Mouse (Mus musculus) urinary bladder, postnatal 14 days (tissue): Measurements from ENCODE around the gene Fgfr1op2.
"Not testable (repeated sequence)": the region's sequence is repeated elsewhere in the genome, so short reads cannot be mapped to it uniquely, and the experiment has no call there.

Experiments used
- DNase-seq: peaks from one replicate; pipeline ENCODE4 v3.0.0; 2021; ENCODE audit warnings: low spot score

Fgfr1op2 gene

DNA sequence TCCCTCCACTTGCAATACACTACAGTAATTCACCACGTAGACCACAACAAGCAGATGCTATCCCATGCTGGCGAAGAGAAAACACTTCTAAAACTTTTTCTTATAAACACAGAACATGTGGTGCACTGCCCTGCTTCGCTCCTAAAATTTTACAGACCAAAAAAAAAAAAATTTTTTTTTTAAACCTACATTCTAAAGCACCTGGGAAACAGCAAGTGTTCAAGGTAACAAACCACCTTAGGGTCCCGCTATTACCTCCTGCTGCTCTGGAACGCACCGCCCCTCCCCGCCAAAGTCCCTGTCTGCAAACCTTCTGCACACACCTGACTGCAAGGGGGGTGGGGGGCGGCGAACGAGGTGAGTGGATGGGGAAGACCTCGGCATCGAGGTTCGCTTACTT, at the start of gene Fgfr1op2:
TSS of gene Fgfr1op2 (plus strand) at position 301 of the 400 bp plus-strand sequence.
- DNase-seq = no peak

DNA sequence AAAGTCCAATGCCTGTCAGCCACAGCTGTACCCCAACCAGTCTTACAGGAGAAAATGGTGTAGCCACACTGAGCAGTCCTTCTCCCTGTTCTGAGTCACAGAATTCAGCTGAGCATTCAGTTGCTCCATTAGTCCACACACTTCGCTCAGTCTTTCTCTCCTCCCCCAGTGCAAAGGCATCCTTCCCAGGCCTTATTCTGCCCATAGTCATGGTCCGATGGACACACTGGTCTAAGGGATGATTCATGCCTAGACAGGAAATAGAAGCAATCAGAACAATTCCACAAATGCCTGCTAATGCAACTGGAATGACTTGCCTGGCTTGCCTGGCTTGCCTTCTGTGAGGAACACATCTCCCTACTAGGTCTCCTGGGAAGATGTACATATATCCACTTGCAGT, 49.5 kb upstream of the Fgfr1op2 start:
- no peak for DNase-seq

DNA sequence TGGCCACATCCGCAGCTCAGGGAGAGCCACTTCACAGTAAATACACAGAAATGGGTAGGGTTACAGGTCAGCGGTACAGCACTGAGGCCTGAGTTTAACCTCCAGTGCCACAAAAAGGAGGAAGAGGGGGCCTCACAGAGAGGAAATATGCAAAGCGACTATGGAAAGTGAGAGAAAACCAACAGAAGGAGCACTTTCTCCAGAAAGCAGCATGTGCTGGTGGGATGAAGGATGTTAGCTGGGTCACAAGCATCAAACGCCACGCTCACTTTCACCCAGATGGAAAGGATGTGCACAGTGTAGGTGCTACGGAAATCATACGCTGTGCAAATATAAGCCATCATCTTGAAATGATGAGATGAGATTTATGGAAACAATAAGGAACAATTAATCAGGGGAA, 46.6 kb upstream of the Fgfr1op2 start:
- no peak for DNase-seq

DNA sequence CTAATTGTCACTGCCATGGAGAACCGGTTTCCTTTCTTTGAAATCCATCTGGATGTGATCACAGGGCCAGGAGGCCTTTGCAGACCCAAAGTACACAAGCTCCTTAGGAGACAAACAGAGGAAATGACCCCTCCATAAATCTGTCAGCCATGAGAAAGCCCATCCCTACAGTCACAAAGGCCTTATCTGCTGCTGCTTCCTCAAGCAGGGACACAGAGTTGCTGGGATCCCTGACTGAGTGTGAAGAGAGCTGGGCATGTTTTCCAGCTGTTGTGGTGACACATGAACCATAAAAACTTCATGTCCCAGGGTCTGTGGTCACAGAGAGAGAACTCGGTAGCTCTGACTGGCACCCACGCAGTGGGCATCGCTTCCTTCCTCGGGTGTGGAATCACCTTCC, 46.2 kb upstream of the Fgfr1op2 start:
- DNase-seq = no peak

DNA sequence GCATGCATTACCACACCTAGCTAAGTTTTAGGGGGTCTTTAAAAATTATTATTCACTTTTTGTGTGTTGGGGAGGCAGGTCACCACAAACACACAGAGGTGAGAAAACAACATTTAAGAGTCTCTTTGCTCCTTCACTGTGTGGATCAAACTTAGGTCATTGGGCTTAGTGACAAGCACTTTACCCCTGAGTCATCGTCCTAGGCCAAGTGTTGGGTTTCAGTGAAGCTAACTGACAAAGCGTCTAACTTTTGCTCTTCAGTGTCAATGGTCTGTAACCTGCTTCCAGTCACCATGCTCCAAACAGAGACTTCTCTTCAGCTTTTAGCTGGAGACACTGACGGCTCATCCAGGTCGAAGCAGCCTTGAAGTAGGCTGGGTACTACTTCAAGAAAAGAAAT, 43.9 kb upstream of the Fgfr1op2 start:
- DNase-seq = no peak

DNA sequence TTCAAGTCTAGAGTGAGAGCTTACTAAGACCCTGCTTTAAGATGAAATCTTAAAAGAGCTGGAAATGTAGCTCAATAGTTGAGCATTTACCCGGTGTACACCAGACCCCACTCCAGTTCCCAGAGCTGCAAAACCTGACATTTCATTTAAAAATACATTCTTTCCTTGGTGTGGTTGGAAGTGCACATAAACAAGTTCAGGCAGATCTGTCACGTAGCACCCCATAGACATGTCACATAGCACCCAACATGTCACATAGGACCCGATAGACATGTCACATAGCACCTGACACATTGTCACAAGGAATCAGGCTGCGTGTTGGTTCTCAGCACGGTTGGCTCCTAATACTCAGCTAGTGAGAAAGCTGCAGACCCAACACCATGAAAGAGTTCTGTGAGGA, 41.5 kb upstream of the Fgfr1op2 start:
- no peak for DNase-seq

DNA sequence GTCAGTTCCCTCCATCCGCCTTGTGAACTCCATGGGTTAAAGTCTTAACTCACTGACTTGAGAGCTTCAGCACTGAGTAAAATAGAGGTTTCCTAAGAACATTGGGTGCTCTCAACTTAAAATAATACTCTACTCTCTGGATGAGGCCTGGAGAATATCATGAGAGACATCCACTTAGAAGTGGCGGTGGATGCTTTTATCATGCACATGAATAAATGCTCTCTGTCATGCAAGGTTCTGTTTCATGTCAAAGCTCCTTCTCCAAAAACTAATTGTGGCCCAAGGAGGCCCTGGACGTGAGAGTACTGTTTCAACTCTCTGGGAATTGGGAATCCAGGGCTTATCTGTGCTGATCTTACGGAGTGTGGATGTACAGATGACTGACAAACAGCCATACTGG, 39.9 kb upstream of the Fgfr1op2 start:
- DNase-seq = no peak

DNA sequence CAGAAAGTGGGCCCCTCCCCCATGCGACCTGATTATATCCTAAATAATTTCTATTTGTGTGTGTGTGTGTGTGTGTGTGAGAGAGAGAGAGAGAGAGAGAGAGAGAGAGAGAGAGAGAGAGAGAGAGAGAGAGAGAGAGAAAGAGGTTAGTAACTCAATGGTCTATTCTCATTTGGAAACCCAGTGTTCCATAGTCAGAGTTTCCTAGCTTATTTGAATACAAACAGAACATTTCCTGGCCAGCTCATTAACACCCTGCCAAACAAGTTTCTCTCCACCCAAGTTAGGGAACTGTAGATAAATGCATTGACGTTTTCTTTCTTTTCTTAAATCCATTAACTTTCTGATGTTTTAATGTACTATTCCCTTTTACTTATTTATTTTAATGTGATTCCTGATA, 38.9 kb upstream of the Fgfr1op2 start:
- no peak for DNase-seq

DNA sequence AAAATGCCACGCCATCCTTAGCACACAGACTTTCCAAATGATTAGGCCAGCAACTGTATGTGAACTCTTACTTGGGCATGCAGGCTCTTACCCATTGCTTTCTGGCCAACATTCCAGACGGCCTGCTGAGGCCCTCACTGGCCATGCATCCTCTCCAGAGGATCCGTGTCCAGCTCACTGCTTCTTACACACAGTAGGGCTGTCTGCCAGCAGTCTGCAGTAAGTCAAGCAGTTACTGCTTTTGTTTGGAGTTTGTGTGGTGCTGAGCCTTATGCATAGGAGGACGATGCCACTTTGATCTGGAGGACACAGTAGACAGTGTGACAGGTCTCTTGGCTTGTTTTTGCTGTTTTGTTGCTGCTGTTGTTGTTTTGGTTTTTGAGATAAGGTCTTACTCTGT, 38.3 kb upstream of the Fgfr1op2 start:
- DNase-seq = no peak

DNA sequence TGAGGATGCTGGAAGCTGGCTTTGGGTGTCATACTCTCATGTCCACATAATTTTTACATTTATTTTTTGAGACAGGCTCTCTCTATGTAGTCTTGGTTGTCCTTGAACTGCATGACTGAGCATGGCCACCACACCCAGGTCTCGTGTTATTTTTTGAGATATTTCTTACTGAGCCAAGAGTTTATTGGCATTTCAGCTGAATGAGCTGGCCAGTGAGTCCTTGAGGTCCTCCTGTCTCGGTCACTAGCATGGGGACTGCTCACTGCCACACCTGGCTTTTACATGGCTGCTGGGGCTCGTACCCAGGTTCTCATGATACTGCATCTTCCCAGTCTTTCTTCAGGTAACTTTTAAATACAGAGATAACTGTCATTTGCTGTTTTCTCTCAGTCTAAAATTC, 36.6 kb upstream of the Fgfr1op2 start:
- DNase-seq = no peak

DNA sequence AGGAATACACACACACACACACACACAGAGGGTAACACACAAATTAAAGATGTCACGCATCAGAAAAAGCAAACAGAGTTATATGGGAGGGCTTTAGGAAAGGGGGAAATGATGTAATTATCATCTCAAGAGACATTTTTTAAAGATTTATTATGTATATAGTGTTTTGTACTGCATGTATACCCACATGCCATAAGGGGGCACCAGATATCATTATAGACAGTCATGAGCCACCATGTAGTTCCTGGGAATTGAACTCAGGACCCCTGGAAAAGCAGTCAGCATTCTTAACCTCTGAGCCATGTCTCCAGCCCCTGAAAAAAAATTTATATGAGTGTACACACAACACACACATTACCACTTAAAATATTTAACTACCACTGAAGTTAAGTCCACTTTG, 32.4 kb upstream of the Fgfr1op2 start:
- no peak for DNase-seq

DNA sequence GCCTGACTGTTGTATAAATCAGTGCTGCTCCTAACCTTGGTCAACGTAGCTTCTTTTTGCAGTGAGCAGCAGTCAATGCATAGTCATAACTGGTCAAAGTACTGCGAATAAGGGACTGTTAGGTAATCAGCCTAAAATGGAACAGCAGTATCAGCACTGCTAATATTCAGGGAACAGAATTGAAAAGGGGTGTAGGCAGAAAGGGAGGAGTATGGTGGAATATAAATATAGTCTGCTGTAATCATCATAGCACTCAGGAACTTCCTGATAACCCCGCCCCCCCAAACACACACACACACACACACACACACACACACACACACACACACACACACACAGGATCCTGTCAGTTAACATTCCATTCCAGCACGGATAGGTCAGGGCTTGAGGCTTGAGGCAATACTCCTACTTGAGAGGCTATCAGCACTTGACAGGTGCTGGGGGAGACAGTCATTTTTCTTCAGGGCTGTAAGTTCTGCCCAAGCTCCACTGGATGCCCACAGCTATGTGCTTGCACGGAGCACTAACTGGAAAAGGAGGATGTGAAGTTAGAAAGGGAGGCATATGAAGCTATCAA, 31.6 kb upstream of the Fgfr1op2 start:
- DNase-seq = peak; percentile 10

DNA sequence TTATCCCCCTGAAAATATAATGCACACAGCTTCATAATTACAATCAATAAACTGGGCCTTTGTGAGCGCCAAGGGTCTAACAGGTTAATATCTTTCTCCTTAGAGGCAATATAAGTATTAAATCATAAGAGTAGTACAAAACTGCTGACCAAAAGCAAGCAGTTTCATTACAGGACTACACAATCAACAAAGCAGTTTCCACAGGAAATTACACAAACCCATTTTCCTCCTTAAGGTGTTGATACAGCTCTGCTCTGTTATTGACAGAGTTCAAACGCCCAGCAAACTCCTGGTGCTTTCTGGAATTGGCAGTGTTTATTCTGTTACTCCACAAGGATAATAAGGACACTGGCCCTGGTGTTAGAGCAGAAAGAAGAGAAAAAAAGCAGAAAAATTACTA, 26.6 kb upstream of the Fgfr1op2 start:
- DNase-seq = no peak

DNA sequence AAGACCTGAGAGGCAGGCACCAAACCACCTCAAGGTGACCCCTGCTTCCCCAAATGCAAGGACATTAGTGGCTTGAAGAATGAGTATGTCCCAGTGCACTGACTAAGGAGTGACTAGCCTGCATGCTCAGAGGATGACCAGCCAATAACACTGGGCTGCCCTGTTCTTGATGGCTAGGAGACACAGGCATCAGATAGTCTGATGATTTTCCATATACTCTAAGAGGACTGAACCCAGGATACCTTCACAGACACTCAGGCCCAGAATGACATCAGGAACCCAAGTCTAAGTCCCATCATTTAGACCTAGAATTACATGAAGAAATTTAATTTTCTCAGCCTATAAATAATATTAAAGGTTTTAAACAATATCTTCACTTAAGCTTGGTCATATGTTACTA, 25.7 kb upstream of the Fgfr1op2 start:
- DNase-seq = no peak

DNA sequence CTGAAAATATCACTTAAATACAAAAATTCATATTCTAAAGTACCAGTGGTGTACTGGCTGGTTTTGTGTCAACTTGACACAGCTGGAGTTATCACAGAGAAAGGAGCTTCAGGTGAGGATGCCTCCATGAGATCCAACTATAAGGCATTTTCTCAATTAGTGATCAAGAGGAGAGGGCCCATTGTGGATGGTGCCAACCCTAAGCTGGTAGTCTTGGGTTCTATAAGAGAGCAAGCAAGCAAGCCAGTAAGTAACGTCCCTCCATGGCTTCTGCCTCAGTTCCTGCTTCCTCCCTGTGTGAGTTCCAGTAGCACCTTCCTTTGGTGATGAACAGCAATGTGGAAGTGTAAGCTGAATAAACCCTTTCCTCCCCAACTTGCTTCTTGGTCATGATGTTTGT, 14.5 kb upstream of the Fgfr1op2 start:
- DNase-seq = not testable (repeated sequence)

DNA sequence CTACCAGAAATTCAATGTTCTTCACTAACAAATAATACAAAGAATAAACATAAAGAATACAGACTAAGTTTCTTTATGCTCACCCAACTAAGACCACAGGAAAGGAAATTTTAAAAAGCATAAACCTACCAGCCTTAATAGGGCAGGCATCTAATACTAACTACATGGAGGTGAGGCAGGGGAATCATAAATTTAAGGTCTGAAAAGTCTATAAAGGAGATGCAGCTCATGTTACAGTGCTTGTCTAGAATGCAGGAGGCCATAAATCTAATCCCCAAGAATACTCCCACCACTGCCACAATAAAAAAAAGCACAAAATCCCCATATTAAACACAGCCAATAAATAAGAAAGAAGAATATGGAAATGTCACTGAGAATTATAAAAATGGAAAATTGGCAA, 4.9 kb upstream of the Fgfr1op2 start:
- no peak for DNase-seq

DNA sequence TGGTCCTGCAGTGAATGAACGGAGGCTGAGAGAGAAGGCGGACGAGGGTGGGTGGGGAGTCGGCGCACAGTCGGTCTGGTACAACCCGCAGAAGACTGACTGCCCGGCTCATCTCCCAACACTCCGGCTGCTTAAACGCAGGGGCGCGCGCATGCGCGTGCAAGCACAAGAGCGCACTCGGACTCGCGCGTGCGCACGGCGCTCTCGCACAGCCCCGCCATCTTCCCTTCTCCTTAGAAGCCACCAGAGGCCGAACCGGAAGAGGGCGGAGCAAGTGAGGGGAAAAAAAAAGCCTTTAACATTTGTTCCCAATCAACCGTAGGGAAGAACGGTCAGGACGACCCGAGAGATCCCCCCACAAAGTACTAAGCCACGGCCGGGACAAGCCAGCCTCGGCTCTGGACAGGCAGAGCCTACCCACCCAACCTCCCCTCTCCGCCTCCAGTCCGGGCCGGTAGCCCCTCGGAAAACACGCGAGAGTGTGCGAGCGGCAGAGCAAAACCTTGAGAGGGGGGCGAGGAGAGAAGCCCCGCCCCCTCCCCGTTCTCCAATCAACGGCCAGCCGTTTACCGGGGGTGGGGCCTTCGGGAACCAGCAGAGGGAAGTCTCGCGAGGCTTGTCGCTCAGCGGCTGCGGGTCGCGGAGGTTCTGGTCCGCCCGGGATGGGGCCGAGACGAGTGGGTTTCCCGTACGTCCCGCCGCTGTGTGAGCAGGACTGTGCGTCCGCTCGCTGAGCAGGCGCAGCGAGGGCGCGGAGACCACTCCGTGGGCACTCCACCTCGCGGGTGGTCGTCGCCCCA, 507 bp downstream of the Fgfr1op2 start, which contains the start of gene Ints13:
TSS of gene Ints13 (minus strand) at position 526 of the 800 bp plus-strand sequence.
- peak; percentile 98 for DNase-seq

DNA sequence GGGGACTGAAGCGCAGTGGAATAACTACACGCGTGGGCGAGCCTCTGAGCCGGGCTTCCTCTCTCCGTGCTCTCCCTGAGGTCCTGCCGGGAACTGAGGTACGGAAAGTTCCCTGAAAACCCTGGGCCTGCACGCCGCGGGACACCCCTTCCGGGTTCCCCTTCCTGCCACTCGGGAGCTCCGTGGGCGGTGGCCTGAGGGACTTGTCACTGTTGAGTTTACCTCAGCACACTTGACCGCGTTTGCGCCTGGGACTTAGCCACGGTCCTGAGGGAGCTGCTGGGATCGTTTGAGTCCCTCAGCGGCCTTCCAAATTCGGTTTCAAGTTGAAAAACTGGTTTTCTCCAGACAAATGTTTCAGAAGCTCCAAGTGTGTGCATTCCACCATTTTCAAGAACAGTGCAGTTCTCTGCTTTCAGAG, 1.1 kb downstream of the Fgfr1op2 start:
- peak; percentile 80 for DNase-seq

DNA sequence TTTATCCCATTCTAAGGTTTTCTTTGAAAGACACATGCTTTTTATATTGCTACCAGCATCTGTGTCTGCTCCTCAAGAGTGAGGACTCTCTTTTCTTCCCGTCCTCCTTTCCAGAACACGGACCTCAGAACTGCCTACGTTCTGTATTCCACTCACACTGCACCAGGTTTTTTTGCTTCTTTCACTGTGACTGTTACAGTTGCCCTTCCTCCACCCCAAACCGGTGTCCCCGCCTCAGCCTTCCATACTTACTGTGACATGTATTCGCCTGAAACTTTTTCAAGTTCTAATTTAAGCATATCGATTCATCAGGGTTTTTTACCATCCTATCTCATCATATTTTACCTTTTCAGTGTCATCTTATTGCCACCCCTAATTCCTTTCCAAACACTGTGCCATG, 1.6 kb downstream of the Fgfr1op2 start:
- DNase-seq = peak; percentile 24

DNA sequence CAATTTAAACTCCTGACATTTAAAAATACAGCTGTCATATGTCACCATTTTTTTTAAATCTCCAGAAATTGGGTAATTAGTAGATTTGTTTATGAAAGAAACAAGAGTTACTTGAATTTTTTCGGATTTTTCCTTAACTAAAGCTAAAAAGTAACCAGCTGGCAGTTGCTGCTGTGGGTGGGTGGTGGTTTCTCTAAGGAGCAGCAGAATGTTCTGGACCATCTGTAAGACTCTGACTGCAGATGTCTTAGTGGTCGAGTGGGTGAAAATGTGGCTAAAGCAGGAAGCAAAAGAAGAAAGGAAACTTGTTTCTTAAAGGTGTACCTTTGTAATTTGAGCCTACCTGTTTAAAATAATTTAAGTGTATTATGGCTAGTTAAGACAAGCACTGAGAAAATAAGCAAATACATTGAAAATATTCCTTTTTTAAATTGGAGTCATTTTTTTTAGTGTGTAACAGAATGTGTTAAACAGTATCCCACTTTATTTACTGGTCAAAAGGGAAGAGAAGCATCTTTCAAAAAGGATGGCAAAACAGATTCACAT, 3.5 kb downstream of the Fgfr1op2 start:
- DNase-seq = no peak

DNA sequence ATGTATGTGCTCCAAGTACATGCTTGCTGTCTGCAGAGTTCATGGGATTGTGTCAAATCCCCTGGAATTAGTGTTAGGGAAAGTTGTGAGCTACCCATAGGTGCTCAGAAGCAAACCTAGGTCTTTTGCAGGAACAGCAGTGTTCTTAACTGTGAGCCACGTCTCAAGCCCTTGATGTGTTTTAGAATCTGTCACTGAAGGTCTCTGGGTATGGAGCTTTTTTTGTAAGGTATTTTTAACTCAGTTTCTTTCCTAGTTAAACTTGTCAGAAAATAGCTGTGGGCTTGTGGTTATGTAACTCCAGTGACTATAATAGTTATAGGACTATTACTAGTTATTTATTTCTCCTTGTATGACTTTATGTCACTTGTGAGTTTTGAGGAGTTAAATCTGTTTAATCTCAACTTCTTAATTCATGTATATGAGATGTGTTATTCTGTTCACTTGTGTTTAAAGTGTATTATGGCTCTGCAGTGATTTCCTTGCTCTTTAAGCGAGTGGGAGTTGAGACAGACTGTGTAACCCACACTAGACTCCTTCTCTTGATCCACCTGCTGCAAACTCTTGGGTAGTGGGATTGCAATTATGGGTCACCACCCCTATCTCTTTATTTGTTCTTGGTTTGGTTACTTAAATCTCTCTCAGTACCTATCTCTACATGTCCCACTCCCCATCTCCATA, 6.5 kb downstream of the Fgfr1op2 start:
- no peak for DNase-seq

DNA sequence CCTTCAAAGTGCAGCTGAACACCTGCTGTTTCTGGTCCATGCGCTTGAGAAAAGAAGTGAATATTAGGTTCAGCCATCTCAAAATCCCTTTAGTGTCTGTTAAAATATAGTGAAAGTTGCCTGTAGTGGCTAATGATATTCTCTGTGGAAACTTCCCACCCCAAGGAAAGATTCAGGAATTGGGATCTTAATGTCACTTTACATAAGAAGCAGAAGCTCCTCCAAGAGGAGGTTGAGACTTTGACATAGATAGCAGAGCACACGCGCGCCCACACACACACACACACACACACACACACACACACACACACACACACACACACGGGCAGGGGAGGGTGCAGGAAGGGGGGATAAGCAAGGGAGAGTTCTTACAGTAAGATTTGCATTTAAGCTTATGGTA, 8.1 kb downstream of the Fgfr1op2 start:
- DNase-seq = no peak

DNA sequence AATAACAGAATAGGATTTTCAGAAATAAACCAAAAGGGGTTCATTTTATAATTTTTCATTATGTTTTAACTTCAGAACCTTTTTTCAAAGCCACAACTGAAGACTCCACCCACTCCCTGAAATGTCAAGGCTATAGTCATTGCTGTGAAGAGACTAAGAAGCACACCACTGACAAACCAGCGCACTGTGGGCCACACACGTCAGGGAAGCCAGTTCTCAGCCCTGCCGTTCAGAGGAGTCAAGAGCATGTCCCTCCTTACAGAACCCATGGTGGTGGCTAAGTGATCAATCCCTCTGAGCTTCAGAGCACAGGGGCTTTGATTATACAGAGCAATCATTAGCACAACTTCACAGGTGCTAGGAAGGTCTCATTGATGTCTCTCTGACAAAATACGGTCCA, 25.6 kb downstream of the Fgfr1op2 start:
- DNase-seq = no peak
